Mouse (Mus musculus): ENCODE results near the gene Zfp804a. TPM values are rescaled to one million over a fixed set of nuclear protein-coding genes. Genes with fewer than 3 reads are reported as not detected.

Zfp804a gene
- 0.45 and 0.64 TPM in 2 replicates for polyA plus RNA-seq (2015; fragmentation: Nextera tagmentation; extraction: Ambion mirVana)

GRCm38 (mm10) chr2:82053185-82053891 lies at the start of gene Zfp804a:
TSS of gene Zfp804a (plus strand) at chr2:82053222.
- H3K4me3 ChIP-seq = peak within 1 kb of the TSS; percentile 58
- no peaks in the 10 kb centered on the region for H3K36me3 ChIP-seq
- H3K27me3 ChIP-seq = peaks cover 32% of the 10 kb centered on the region
- no peak for ATAC-seq (ENCODE audit: insufficient number of reproducible peaks, low FRiP score, low TSS enrichment, low read depth)
- H3K27ac ChIP-seq = no peak within 1 kb of the TSS
- WGBS = under 1% methylated on average over 65 of the region's 82 CpGs
- H3K9me3 ChIP-seq = no peaks in the 10 kb centered on the region
- H3K4me1 ChIP-seq = peaks cover 17% of the 10 kb centered on the region
- H3K9ac ChIP-seq = 0 out of 2 replicates have a peak within 1 kb of the TSS, but pooled peaks have one; percentile 20
- H3K4me2 ChIP-seq = peak within 1 kb of the TSS; percentile 98

DNA sequence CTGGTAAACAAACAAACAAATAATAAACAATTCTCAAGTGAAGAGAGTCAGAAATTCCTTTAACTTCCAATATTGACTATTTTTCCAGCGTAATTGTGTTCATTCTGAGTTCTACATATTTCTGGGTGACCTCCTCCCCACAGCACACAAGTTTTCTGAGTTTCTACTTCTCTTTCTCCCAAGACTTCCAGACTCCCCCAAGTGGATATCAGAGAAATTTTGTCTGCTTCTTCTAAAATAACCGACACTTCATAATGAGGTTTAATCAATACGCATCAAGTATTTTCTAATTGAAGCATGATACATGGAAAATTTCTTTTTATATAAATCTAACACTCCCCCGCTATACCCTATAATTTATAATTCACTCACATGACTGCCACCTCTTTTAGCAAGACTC lies 1.4 kb upstream of the Zfp804a start:
- H3K4me3 ChIP-seq = no peak overlapping the region
- H3K4me2 ChIP-seq = no peak overlapping the region
- H3K27ac ChIP-seq = no peak overlapping the region
- H3K4me1 ChIP-seq = peaks cover 17% of the 10 kb centered on the region
- no peak for ATAC-seq (ENCODE audit: insufficient number of reproducible peaks, low FRiP score, low TSS enrichment, low read depth)
- 73% methylated on average over 4 of the region's 4 CpGs for WGBS
- no peak overlapping the region for H3K9ac ChIP-seq
- peaks cover 32% of the 10 kb centered on the region for H3K27me3 ChIP-seq
- H3K36me3 ChIP-seq = no peaks in the 10 kb centered on the region
- H3K9me3 ChIP-seq = no peaks in the 10 kb centered on the region

GRCm38 (mm10) chr2:82052338-82053184 lies 461 bp upstream of the Zfp804a start:
- ATAC-seq (ENCODE audit: insufficient number of reproducible peaks, low FRiP score, low TSS enrichment, low read depth) = no peak
- peaks cover 17% of the 10 kb centered on the region for H3K4me1 ChIP-seq

GRCm38 (mm10) chr2:82054446-82054845 lies 1.4 kb downstream of the Zfp804a start:
- peak overlapping the region; percentile 58; the same call in 1 of the 2 replicates for H3K4me3 ChIP-seq
- peaks cover 32% of the 10 kb centered on the region for H3K27me3 ChIP-seq
- no peak overlapping the region for H3K27ac ChIP-seq
- no peaks in the 10 kb centered on the region for H3K36me3 ChIP-seq
- WGBS = 68% methylated on average over 4 of the region's 4 CpGs
- ATAC-seq (ENCODE audit: insufficient number of reproducible peaks, low FRiP score, low TSS enrichment, low read depth) = no peak
- peak overlapping the region; percentile 98; the same call in 1 of the 2 replicates for H3K4me2 ChIP-seq
- peaks cover 17% of the 10 kb centered on the region for H3K4me1 ChIP-seq
- H3K9ac ChIP-seq = no peak overlapping the region
- no peaks in the 10 kb centered on the region for H3K9me3 ChIP-seq

More at GRCm38 (mm10) chr2:82052338-82053184, 461 bp upstream of the Zfp804a start:
- Histone ChIP-seq H3K27ac (no peak overlapping the region), H3K4me2 (peak overlapping the region; percentile 98), H3K27me3 (peaks cover 32% of the 10 kb centered on the region), H3K9ac (no peak overlapping the region), H3K9me3 (no peaks in the 10 kb centered on the region), H3K4me3 (peak overlapping the region; percentile 58), H3K36me3 (no peaks in the 10 kb centered on the region)
- WGBS = 3% methylated on average over 34 of the region's 34 CpGs

GRCm38 (mm10) chr2:82064671-82065070 lies 11.6 kb downstream of the Zfp804a start:
- Histone ChIP-seq H3K9ac (no peak overlapping the region), H3K27ac (no peak overlapping the region), H3K4me2 (no peak overlapping the region), H3K36me3 (no peaks in the 10 kb centered on the region), H3K4me3 (no peak overlapping the region), H3K9me3 (no peaks in the 10 kb centered on the region), H3K4me1 (no peaks in the 10 kb centered on the region), H3K27me3 (no peaks in the 10 kb centered on the region)
- ATAC-seq (ENCODE audit: insufficient number of reproducible peaks, low FRiP score, low TSS enrichment, low read depth) = no peak
- 27% methylated on average over 5 of the region's 5 CpGs for WGBS

DNA sequence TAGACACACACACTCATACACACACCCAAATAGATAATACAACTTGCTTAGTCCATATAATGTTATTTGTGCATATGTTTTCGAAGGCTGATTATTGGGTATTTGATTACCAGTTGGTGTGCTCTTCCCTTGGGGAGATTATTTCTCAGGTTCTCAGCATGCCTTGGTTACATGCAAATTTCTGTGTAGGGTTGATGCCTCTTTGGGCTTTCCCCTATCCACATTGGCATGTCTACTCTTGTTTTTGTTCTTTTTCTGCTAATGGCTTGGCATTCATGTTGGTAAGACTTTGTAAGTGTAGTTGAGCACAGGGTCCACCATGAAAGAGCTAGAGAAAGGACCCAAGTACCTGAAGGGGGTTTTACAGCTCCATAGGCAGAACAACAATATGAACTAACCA lies 14.9 kb downstream of the Zfp804a start:
- ATAC-seq (ENCODE audit: insufficient number of reproducible peaks, low FRiP score, low TSS enrichment, low read depth) = no peak
- Histone ChIP-seq H3K9me3 (no peaks in the 10 kb centered on the region), H3K4me2 (no peak overlapping the region), H3K27me3 (no peaks in the 10 kb centered on the region), H3K9ac (no peak overlapping the region), H3K4me1 (no peaks in the 10 kb centered on the region), H3K27ac (no peak overlapping the region), H3K4me3 (no peak overlapping the region), H3K36me3 (no peaks in the 10 kb centered on the region)
- 88% methylated on average over 1 of the region's 1 CpGs for WGBS

GRCm38 (mm10) chr2:82069172-82069571 lies 16.1 kb downstream of the Zfp804a start:
- no peak overlapping the region for H3K4me3 ChIP-seq
- no peak overlapping the region for H3K4me2 ChIP-seq
- no peaks in the 10 kb centered on the region for H3K9me3 ChIP-seq
- no peaks in the 10 kb centered on the region for H3K4me1 ChIP-seq
- no peak overlapping the region for H3K27ac ChIP-seq
- no peak overlapping the region for H3K9ac ChIP-seq
- no peaks in the 10 kb centered on the region for H3K36me3 ChIP-seq
- ATAC-seq (ENCODE audit: insufficient number of reproducible peaks, low FRiP score, low TSS enrichment, low read depth) = no peak
- H3K27me3 ChIP-seq = no peaks in the 10 kb centered on the region
- WGBS = 52% methylated on average over 1 of the region's 1 CpGs

- Histone ChIP-seq H3K4me1 (no peaks in the 10 kb centered on the region), H3K4me2 (no peak overlapping the region), H3K27ac (no peak overlapping the region), H3K9ac (no peak overlapping the region), H3K4me3 (no peak overlapping the region), H3K9me3 (no peaks in the 10 kb centered on the region), H3K27me3 (no peaks in the 10 kb centered on the region), H3K36me3 (no peaks in the 10 kb centered on the region)
- ATAC-seq (ENCODE audit: insufficient number of reproducible peaks, low FRiP score, low TSS enrichment, low read depth) = no peak
- 80% methylated on average over 3 of the region's 3 CpGs for WGBS
Observed at GRCm38 (mm10) chr2:82076883-82077282, 23.9 kb downstream of the Zfp804a start.

- no peak for ATAC-seq (ENCODE audit: insufficient number of reproducible peaks, low FRiP score, low TSS enrichment, low read depth)
- H3K9ac ChIP-seq = no peak overlapping the region
- no peaks in the 10 kb centered on the region for H3K36me3 ChIP-seq
- no peaks in the 10 kb centered on the region for H3K27me3 ChIP-seq
- no peaks in the 10 kb centered on the region for H3K9me3 ChIP-seq
- no peak overlapping the region for H3K4me2 ChIP-seq
- no peaks in the 10 kb centered on the region for H3K4me1 ChIP-seq
- WGBS = 87% methylated on average over 6 of the region's 6 CpGs
- H3K4me3 ChIP-seq = no peak overlapping the region
- no peak overlapping the region for H3K27ac ChIP-seq
Observed at GRCm38 (mm10) chr2:82078287-82078994, 25.4 kb downstream of the Zfp804a start.

DNA sequence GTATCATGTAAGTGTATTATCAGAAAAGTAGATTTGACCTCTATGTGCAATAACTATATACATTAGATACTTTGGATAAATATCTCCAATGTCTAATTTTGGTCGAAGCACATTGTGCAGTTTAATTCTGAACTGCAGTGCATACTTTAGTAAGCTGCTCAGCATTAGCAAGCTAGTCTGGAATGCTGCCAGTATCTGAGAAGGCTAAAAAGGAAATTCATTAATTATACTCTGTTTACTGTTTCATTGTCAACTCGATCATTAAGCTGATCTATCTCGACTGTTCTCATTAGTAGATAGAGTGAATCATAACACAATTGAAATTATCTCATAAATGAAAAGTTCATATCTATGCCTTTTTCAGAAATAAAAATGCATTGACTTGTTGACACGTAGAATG lies 27.7 kb downstream of the Zfp804a start:
- Histone ChIP-seq H3K27ac (no peak overlapping the region), H3K4me3 (no peak overlapping the region), H3K36me3 (no peaks in the 10 kb centered on the region), H3K4me1 (no peaks in the 10 kb centered on the region), H3K9me3 (no peaks in the 10 kb centered on the region), H3K4me2 (no peak overlapping the region), H3K27me3 (no peaks in the 10 kb centered on the region), H3K9ac (no peak overlapping the region)
- ATAC-seq (ENCODE audit: insufficient number of reproducible peaks, low FRiP score, low TSS enrichment, low read depth) = no peak
- 63% methylated on average over 4 of the region's 4 CpGs for WGBS

GRCm38 (mm10) chr2:82113148-82113547 lies 60.1 kb downstream of the Zfp804a start:
- Histone ChIP-seq H3K4me1 (no peaks in the 10 kb centered on the region), H3K27me3 (no peaks in the 10 kb centered on the region), H3K4me3 (no peak overlapping the region), H3K36me3 (no peaks in the 10 kb centered on the region), H3K27ac (no peak overlapping the region), H3K4me2 (no peak overlapping the region), H3K9ac (no peak overlapping the region), H3K9me3 (no peaks in the 10 kb centered on the region)
- WGBS = 66% methylated on average over 1 of the region's 1 CpGs
- no peak for ATAC-seq (ENCODE audit: insufficient number of reproducible peaks, low FRiP score, low TSS enrichment, low read depth)
